Mouse (Mus musculus) neural tube, embryonic 14.5 days (tissue): ENCODE measurements at regions not wholly inside any gene's neighbourhood (a gene's known extent, or its start where the extent isn't known, plus 50 kb on each side); places are given as distances from the start of the nearest gene placed in this dataset.

ENCODE experiments used
- ATAC-seq: fragments of 200-750 bp; cut with Nextera tagmentation; 2 replicates; pipeline ENCODE4 v1.8.0; 2017; ENCODE audit warnings: low read depth, mild to moderate bottlenecking, moderate TSS enrichment, moderate library complexity
- H3K27ac ChIP-seq: fragments of 300-500 bp; sonication (generic); 2 replicates; pipeline ENCODE4 v1.5.1; 2014; ENCODE audit warnings: low read depth, mild to moderate bottlenecking, control low read depth, low read length, moderate library complexity, mixed read lengths
- H3K27me3 ChIP-seq: fragments of 300-500 bp; sonication (generic); 2 replicates; pipeline ENCODE4 v1.6.1; 2014; ENCODE audit warnings: low read length; ENCODE audit not compliant: control insufficient read depth, insufficient read depth
- H3K36me3 ChIP-seq: fragments of 300-500 bp; sonication (generic); 2 replicates; pipeline ENCODE4 v1.6.1; 2014; ENCODE audit warnings: low read length, mixed read lengths; ENCODE audit not compliant: control insufficient read depth, insufficient read depth
- H3K4me1 ChIP-seq: fragments of 300-500 bp; sonication (generic); 2 replicates; pipeline ENCODE4 v1.6.1; 2014; ENCODE audit warnings: low read length; ENCODE audit not compliant: control insufficient read depth, insufficient read depth
- H3K4me2 ChIP-seq: fragments of 300-500 bp; sonication (generic); 2 replicates; pipeline ENCODE4 v1.6.1; 2014; ENCODE audit warnings: mild to moderate bottlenecking, low read depth, low read length, control low read depth
- H3K4me3 ChIP-seq: fragments of 300-500 bp; sonication (generic); 2 replicates; pipeline ENCODE4 v1.5.1; 2014; ENCODE audit warnings: low read depth, low read length, control low read depth, mixed read lengths
- H3K9ac ChIP-seq: fragments of 300-500 bp; sonication (generic); replicated peaks from 2 replicates; pipeline ENCODE4 v1.6.1; 2014; ENCODE audit warnings: low read depth, mild to moderate bottlenecking, control low read depth, low read length, mixed read lengths
- H3K9me3 ChIP-seq: fragments of 300-500 bp; sonication (generic); 2 replicates; pipeline ENCODE4 v1.6.1; 2016; ENCODE audit warnings: low read length; ENCODE audit not compliant: control insufficient read depth
- WGBS: fragments of 180-500 bp; shearing (Covaris S2); extraction: QIAGEN DNeasy Blood & Tissue Kit; methylation state at CpG from one replicate; pipeline ENCODE4 v1.1.7; 2014; 5-methylcytosine and 5-hydroxymethylcytosine counted together

DNA sequence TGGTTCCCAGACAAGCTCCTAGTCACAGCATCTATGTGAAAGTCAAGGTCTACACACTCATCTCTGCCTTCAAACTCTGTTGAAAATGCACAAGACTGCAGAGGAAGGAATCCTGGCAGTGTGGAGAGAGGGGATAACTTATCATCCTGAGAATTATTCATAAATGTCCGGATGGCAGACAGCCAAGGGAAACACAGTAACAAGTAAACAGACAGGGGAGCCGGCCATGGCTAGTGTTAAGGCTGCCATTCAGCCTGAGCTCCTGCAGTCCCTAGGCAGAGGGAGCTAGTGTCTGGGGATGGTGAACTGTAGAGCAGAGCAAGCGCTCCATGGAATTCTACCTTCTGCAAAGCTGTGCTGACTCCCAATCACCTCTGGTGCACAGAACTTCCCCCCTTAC is 100.3 kb upstream of the Dazl start:
- Histone ChIP-seq H3K9ac (no peak overlapping the region), H3K4me2 (no peak overlapping the region), H3K9me3 (no peaks in the 10 kb centered on the region), H3K27ac (no peak overlapping the region), H3K36me3 (no peaks in the 10 kb centered on the region), H3K27me3 (no peaks in the 10 kb centered on the region), H3K4me1 (no peaks in the 10 kb centered on the region), H3K4me3 (no peak overlapping the region)
- WGBS = 64% methylated on average over 3 of the region's 3 CpGs
- no peak for ATAC-seq

DNA sequence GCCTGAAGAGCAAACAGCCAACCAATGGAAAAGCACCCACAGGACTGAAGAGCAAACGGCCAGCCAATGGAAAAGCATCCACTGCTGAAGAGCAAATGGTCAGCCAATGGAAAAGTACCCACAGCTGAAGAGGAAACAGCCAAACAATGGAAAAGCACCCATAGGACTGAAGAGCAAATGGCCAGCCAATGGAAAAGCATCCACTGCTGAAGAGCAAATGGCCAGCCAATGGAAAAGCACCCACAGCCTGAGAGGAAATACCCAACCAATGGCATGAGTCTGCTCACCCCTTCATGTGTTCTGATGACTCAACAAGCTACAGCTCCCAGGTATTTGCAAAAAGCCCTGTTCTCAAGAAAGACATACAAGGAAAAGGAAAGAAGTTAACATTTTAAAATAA is 101.4 kb upstream of the Dazl start:
- no peak overlapping the region for H3K9ac ChIP-seq
- no peak overlapping the region for H3K4me2 ChIP-seq
- H3K4me1 ChIP-seq = no peaks in the 10 kb centered on the region
- H3K4me3 ChIP-seq = no peak overlapping the region
- no peaks in the 10 kb centered on the region for H3K9me3 ChIP-seq
- no peak overlapping the region for H3K27ac ChIP-seq
- no peaks in the 10 kb centered on the region for H3K36me3 ChIP-seq
- no peak for ATAC-seq
- WGBS = 92% methylated on average over 1 of the region's 1 CpGs
- no peaks in the 10 kb centered on the region for H3K27me3 ChIP-seq

- H3K4me1 ChIP-seq = no peaks in the 10 kb centered on the region
- 94% methylated on average over 11 of the region's 11 CpGs for WGBS
- H3K4me3 ChIP-seq = no peak overlapping the region
Measured at GRCm38 (mm10) chr17:50395669-50396068, 102.2 kb upstream of the Dazl start.

DNA sequence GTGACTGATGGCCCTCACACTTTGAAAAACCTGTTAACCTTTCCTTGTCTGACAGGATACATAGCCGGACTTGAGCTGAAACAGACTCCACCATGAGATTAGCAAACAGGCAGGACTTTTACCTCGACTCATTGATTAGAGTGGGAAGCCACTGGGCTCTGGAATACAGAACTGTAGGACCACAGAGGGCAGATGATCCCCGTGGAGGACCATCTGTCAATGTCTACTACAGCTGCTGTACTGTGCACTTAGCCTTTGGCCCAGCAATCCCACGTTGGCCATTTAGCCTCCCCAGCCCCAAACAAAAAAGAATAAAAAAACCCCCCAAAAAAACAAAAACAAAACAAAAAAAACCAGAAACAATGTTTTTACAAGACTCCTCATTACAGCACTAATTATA is 103.9 kb upstream of the Dazl start:
- no peaks in the 10 kb centered on the region for H3K9me3 ChIP-seq
- H3K27ac ChIP-seq = no peak overlapping the region

More at GRCm38 (mm10) chr17:50395669-50396068, 102.2 kb upstream of the Dazl start:
- no peak for ATAC-seq
- Histone ChIP-seq H3K4me2 (no peak overlapping the region), H3K36me3 (no peaks in the 10 kb centered on the region), H3K27ac (no peak overlapping the region), H3K9ac (no peak overlapping the region), H3K27me3 (no peaks in the 10 kb centered on the region), H3K9me3 (no peaks in the 10 kb centered on the region)

GRCm38 (mm10) chr17:50407249-50407990 is 101.8 kb upstream of the Plcl2 start:
- Histone ChIP-seq H3K27me3 (no peaks in the 10 kb centered on the region), H3K4me2 (no peak overlapping the region), H3K9ac (no peak overlapping the region), H3K36me3 (no peaks in the 10 kb centered on the region), H3K9me3 (no peaks in the 10 kb centered on the region), H3K4me3 (no peak overlapping the region), H3K4me1 (no peaks in the 10 kb centered on the region), H3K27ac (no peak overlapping the region)
- 58% methylated on average over 11 of the region's 11 CpGs for WGBS
- ATAC-seq = no peak

More for the DNA sequence above, 103.9 kb upstream of the Dazl start:
- Histone ChIP-seq H3K9ac (no peak overlapping the region), H3K27me3 (no peaks in the 10 kb centered on the region), H3K4me3 (no peak overlapping the region), H3K4me1 (no peaks in the 10 kb centered on the region), H3K4me2 (no peak overlapping the region), H3K36me3 (no peaks in the 10 kb centered on the region)
- 69% methylated on average over 4 of the region's 4 CpGs for WGBS
- no peak for ATAC-seq

- Histone ChIP-seq H3K27ac (no peak overlapping the region), H3K9me3 (no peaks in the 10 kb centered on the region), H3K4me2 (no peak overlapping the region), H3K36me3 (no peaks in the 10 kb centered on the region), H3K27me3 (no peaks in the 10 kb centered on the region), H3K4me1 (no peaks in the 10 kb centered on the region), H3K9ac (no peak overlapping the region), H3K4me3 (no peak overlapping the region)
- WGBS = 90% methylated on average over 10 of the region's 10 CpGs
- ATAC-seq = no peak
Measured at GRCm38 (mm10) chr17:50408581-50408980, 100.6 kb upstream of the Plcl2 start.

DNA sequence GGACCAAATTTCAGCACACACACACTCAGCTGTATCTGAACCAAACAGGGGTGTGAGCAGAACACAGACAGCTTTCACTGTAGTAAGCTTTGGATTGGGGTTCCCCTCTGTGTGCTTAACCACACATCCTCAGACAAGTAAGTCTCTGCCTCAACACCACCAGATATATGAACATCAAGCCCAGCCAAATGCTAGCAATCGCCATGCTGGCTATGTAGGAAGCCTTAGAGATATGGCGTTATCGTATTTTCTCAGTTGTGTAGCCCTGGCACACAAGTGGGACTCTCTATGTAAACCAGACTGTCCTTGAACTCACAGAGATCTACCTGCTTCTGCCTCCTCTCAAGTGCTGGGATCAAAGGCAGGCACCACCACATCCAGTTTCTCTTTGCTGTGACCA is 99.9 kb upstream of the Plcl2 start:
- H3K4me1 ChIP-seq = no peaks in the 10 kb centered on the region
- no peak overlapping the region for H3K4me3 ChIP-seq
- no peaks in the 10 kb centered on the region for H3K27me3 ChIP-seq
- 100% methylated on average over 3 of the region's 3 CpGs for WGBS
- no peaks in the 10 kb centered on the region for H3K9me3 ChIP-seq
- no peak overlapping the region for H3K4me2 ChIP-seq
- no peak for ATAC-seq
- H3K9ac ChIP-seq = no peak overlapping the region
- H3K27ac ChIP-seq = no peak overlapping the region
- H3K36me3 ChIP-seq = no peaks in the 10 kb centered on the region

- ATAC-seq = no peak
- Histone ChIP-seq H3K9ac (no peak overlapping the region), H3K4me1 (no peaks in the 10 kb centered on the region), H3K27ac (no peak overlapping the region), H3K9me3 (no peaks in the 10 kb centered on the region), H3K4me3 (no peak overlapping the region), H3K36me3 (no peaks in the 10 kb centered on the region), H3K27me3 (no peaks in the 10 kb centered on the region), H3K4me2 (no peak overlapping the region)
- 92% methylated on average over 8 of the region's 8 CpGs for WGBS
Measured at GRCm38 (mm10) chr17:50409895-50410294, 99.3 kb upstream of the Plcl2 start.

DNA sequence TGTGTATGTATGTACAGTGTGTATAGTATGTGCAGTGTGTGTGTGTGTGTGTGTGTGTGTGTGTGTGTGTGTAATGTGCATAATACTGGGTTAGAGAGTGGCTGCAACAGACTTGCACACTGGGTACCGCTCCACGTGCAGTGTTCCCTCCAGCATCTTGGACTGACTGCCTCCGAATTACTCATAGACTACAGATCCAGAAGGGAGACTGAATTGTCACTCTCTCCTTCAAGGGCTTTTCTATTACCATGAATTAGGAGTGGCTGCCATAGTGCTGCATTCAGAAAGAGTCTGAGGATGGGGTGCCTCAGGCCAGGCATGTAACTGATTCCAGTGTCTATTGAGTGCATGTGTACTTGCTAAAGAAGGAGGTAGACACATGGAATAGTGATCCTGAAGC is 98.9 kb upstream of the Plcl2 start:
- ATAC-seq = no peak
- H3K4me1 ChIP-seq = no peaks in the 10 kb centered on the region
- no peak overlapping the region for H3K9ac ChIP-seq
- WGBS = 97% methylated on average over 3 of the region's 3 CpGs
- H3K4me2 ChIP-seq = no peak overlapping the region
- no peaks in the 10 kb centered on the region for H3K27me3 ChIP-seq
- no peaks in the 10 kb centered on the region for H3K9me3 ChIP-seq
- no peak overlapping the region for H3K27ac ChIP-seq
- H3K36me3 ChIP-seq = no peaks in the 10 kb centered on the region
- H3K4me3 ChIP-seq = no peak overlapping the region
